Mouse (Mus musculus): ENCODE data around the gene Iffo2. TPM values are rescaled to one million over a fixed set of nuclear protein-coding genes. Genes with fewer than 3 reads are reported as not detected.

The Iffo2 gene
- total and polyA plus RNA-seq, 3 experiments, result 0.38 to 3.0 (median 0.60) TPM

GRCm38 (mm10) chr4:139488325-139488724 is 42.0 kb upstream of the Iffo2 start:
- Histone ChIP-seq H3K9ac (ENCODE audit: insufficient read depth, low read depth) (no peak overlapping the region), H3K4me1 (ENCODE audit: control insufficient read depth in 1 of 2, insufficient read depth in 2 of 2) (peaks cover 2 to 14% of the 10 kb centered on the region in 2 experiments; a peak in 3 of 4 replicates), H3K27ac (ENCODE audit: insufficient read depth, low read depth) (no peak overlapping the region), H3K36me3 (replicated peaks in 1 of 2; ENCODE audit: control insufficient read depth in 1 of 2, insufficient read depth in 1 of 2, low read length in 1 of 2) (peaks cover 73 to 96% of the 10 kb centered on the region in 2 experiments), H3K9me3 (replicated peaks; ENCODE audit: low read length) (no peaks in the 10 kb centered on the region), H3K27me3 (replicated peaks) (no peaks in the 10 kb centered on the region), H3K4me3 (replicated peaks in 1 of 3; ENCODE audit: low read depth in 2 of 3, low read length in 2 of 3, poor library complexity in 1 of 3) (no peak overlapping the region), H3K79me2 (replicated peaks; ENCODE audit: control insufficient read depth, extremely low read depth, insufficient read depth, poor library complexity, severe bottlenecking) (no peaks in the 10 kb centered on the region), H3K4me2 (ENCODE audit: insufficient read depth, low read depth, poor library complexity, severe bottlenecking) (no peak overlapping the region)
- DNase-seq (ENCODE audit: extremely low read depth), result no peak
- dilution Hi-C loops (cut with MboI; ENCODE audit: extremely low pct_ligation_motif_present, extremely low pct_unique_long_range_greater_than_20kb, low sequenced_read_pairs), result no loop called here
- in situ Hi-C loops (cut with MboI; ENCODE audit: low pct_ligation_motif_present, low pct_unique_long_range_greater_than_20kb, low sequenced_read_pairs), result no loop called here
- TF ChIP-seq NRF1 (IDR thresholded peaks at IDR 0.05; ENCODE audit: low read depth, low read length) (no peak), POLR2AphosphoS2 (IDR thresholded peaks at IDR 0.05; ENCODE audit: low read depth, low read length) (no peak), NELFE (IDR thresholded peaks at IDR 0.05; ENCODE audit: low read depth, low read length) (no peak)

GRCm38 (mm10) chr4:139489946-139490345 is 40.4 kb upstream of the Iffo2 start:
- peaks cover 58 to 80% of the 10 kb centered on the region in 2 experiments for H3K36me3 ChIP-seq (replicated peaks in 1 of 2; ENCODE audit: control insufficient read depth in 1 of 2, insufficient read depth in 1 of 2, low read length in 1 of 2)
- no peaks in the 10 kb centered on the region for H3K27me3 ChIP-seq (replicated peaks)
- TF ChIP-seq NELFE (IDR thresholded peaks at IDR 0.05; ENCODE audit: low read depth, low read length) (no peak), CTCF (conservative IDR thresholded peaks at IDR 0.05 in 1 of 2, IDR thresholded peaks at IDR 0.05 in 1 of 2; ENCODE audit: low read depth in 2 of 2, low read length in 2 of 2) (no peak), NRF1 (IDR thresholded peaks at IDR 0.05; ENCODE audit: low read depth, low read length) (no peak), JUN (IDR thresholded peaks at IDR 0.05; ENCODE audit: insufficient read depth, low read depth, low read length) (no peak), ETS1 (conservative IDR thresholded peaks at IDR 0.05; ENCODE audit: low read depth, low read length) (no peak), JUND (conservative IDR thresholded peaks at IDR 0.05; ENCODE audit: low read depth, low read length) (no peak), MEF2A (IDR thresholded peaks at IDR 0.05; ENCODE audit: borderline replicate concordance, low read depth, low read length) (no peak), KAT2A (IDR thresholded peaks at IDR 0.05; ENCODE audit: insufficient replicate concordance, low read length) (no peak), USF1 (IDR thresholded peaks at IDR 0.05; ENCODE audit: low read depth, low read length) (no peak), RCOR1 (conservative IDR thresholded peaks at IDR 0.05; ENCODE audit: low read depth, low read length) (no peak)
- no peak for DNase-seq (ENCODE audit: extremely low read depth)
- H3K4me2 ChIP-seq (ENCODE audit: insufficient read depth, low read depth, poor library complexity, severe bottlenecking), result no peak overlapping the region
- H3K4me1 ChIP-seq (ENCODE audit: control insufficient read depth in 1 of 2, insufficient read depth in 2 of 2), result peaks cover 2 to 14% of the 10 kb centered on the region in 2 experiments; a peak in 3 of 4 replicates
- dilution Hi-C loops (cut with MboI; ENCODE audit: extremely low pct_ligation_motif_present, extremely low pct_unique_long_range_greater_than_20kb, low sequenced_read_pairs) (no loop called here), in situ Hi-C loops (cut with MboI; ENCODE audit: low pct_ligation_motif_present, low pct_unique_long_range_greater_than_20kb, low sequenced_read_pairs) (no loop called here)
- H3K79me2 ChIP-seq (replicated peaks; ENCODE audit: control insufficient read depth, extremely low read depth, insufficient read depth, poor library complexity, severe bottlenecking), result no peaks in the 10 kb centered on the region
- H3K9me3 ChIP-seq (replicated peaks; ENCODE audit: low read length), result no peaks in the 10 kb centered on the region
- no peak overlapping the region for H3K9ac ChIP-seq (ENCODE audit: insufficient read depth, low read depth)
- no peak overlapping the region for H3K4me3 ChIP-seq (replicated peaks in 1 of 3; ENCODE audit: low read depth in 2 of 3, low read length in 2 of 3, poor library complexity in 1 of 3)
- H3K27ac ChIP-seq (ENCODE audit: insufficient read depth, low read depth), result no peak overlapping the region

- Histone ChIP-seq H3K4me2 (ENCODE audit: insufficient read depth, low read depth, poor library complexity, severe bottlenecking) (no peak overlapping the region), H3K4me3 (replicated peaks in 1 of 3; ENCODE audit: low read depth in 2 of 3, low read length in 2 of 3, poor library complexity in 1 of 3) (no peak overlapping the region), H3K4me1 (ENCODE audit: control insufficient read depth in 1 of 2, insufficient read depth in 2 of 2) (peaks cover 2 to 11% of the 10 kb centered on the region in 2 experiments; a peak in 3 of 4 replicates), H3K27ac (ENCODE audit: insufficient read depth, low read depth) (no peak overlapping the region), H3K27me3 (replicated peaks) (no peaks in the 10 kb centered on the region), H3K9ac (ENCODE audit: insufficient read depth, low read depth) (no peak overlapping the region), H3K79me2 (replicated peaks; ENCODE audit: control insufficient read depth, extremely low read depth, insufficient read depth, poor library complexity, severe bottlenecking) (no peaks in the 10 kb centered on the region), H3K9me3 (replicated peaks; ENCODE audit: low read length) (no peaks in the 10 kb centered on the region), H3K36me3 (replicated peaks in 1 of 2; ENCODE audit: control insufficient read depth in 1 of 2, insufficient read depth in 1 of 2, low read length in 1 of 2) (peaks cover 52 to 74% of the 10 kb centered on the region in 2 experiments)
- in situ Hi-C loops (cut with MboI; ENCODE audit: low pct_ligation_motif_present, low pct_unique_long_range_greater_than_20kb, low sequenced_read_pairs) (no loop called here), dilution Hi-C loops (cut with MboI; ENCODE audit: extremely low pct_ligation_motif_present, extremely low pct_unique_long_range_greater_than_20kb, low sequenced_read_pairs) (no loop called here)
- DNase-seq (ENCODE audit: extremely low read depth), result no peak
- TF ChIP-seq USF2 (conservative IDR thresholded peaks at IDR 0.05; ENCODE audit: low read depth, low read length), result no peak
- no peak for TF ChIP-seq PAX5 (IDR thresholded peaks at IDR 0.05; ENCODE audit: low read length)
- no peak for TF ChIP-seq TBP (conservative IDR thresholded peaks at IDR 0.05; ENCODE audit: low read depth, low read length)
- TF ChIP-seq POLR2AphosphoS2 (IDR thresholded peaks at IDR 0.05; ENCODE audit: low read depth, low read length), result no peak
- no peak for TF ChIP-seq CTCF (conservative IDR thresholded peaks at IDR 0.05 in 1 of 2, IDR thresholded peaks at IDR 0.05 in 1 of 2; ENCODE audit: low read depth in 2 of 2, low read length in 2 of 2)
- no peak for TF ChIP-seq MAFK (IDR thresholded peaks at IDR 0.05; ENCODE audit: insufficient replicate concordance, low read length)
- TF ChIP-seq GABPA (IDR thresholded peaks at IDR 0.05; ENCODE audit: insufficient replicate concordance, low read depth, low read length), result no peak
- TF ChIP-seq SIN3A (IDR thresholded peaks at IDR 0.05; ENCODE audit: low read length), result no peak
- no peak for TF ChIP-seq EP300 (IDR thresholded peaks at IDR 0.05; ENCODE audit: low read length)
- no peak for TF ChIP-seq ELF1 (IDR thresholded peaks at IDR 0.05; ENCODE audit: low read depth, low read length)
- TF ChIP-seq KAT2A (IDR thresholded peaks at IDR 0.05; ENCODE audit: insufficient replicate concordance, low read length), result no peak
- no peak for TF ChIP-seq MXI1 (IDR thresholded peaks at IDR 0.05; ENCODE audit: low read depth, low read length)
- no peak for TF ChIP-seq ZKSCAN1 (IDR thresholded peaks at IDR 0.05; ENCODE audit: borderline replicate concordance, low read depth, low read length)
- TF ChIP-seq CHD1 (IDR thresholded peaks at IDR 0.05; ENCODE audit: low read depth, low read length), result no peak
- TF ChIP-seq NELFE (IDR thresholded peaks at IDR 0.05; ENCODE audit: low read depth, low read length), result no peak
- no peak for TF ChIP-seq MAX (IDR thresholded peaks at IDR 0.05; ENCODE audit: low read length)
- no peak for TF ChIP-seq ZNF384 (IDR thresholded peaks at IDR 0.05; ENCODE audit: low read depth, low read length)
- no peak for TF ChIP-seq MEF2A (IDR thresholded peaks at IDR 0.05; ENCODE audit: borderline replicate concordance, low read depth, low read length)
These were observed 39.8 kb upstream of the Iffo2 start for GRCm38 (mm10) chr4:139490413-139491055.
